Mouse (Mus musculus): ENCODE data around the gene Tnrc18.

The Tnrc18 gene

DNA sequence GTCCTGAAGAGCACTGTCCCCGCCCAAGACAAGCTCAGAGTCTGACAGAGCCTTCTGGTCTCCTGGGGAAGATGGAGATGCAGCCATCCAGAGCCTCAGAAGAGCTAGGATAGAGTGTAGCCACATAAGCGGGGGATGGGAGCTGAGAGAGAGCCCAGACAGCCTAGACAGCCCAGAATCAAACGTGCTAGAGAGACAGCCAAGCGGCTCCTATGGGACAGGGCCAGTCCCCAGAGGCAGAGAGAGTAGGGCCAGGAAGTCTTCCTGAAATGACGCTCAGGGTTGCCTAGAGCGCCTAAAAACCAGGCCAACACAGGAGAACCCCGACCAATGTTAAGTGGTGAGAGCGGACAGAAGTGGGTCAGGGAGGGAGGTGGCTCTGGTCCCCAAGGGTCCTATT is 39.3 kb downstream of the Tnrc18 start:
- DNase-seq (ENCODE audit: low read depth, low spot score): no peak

DNA sequence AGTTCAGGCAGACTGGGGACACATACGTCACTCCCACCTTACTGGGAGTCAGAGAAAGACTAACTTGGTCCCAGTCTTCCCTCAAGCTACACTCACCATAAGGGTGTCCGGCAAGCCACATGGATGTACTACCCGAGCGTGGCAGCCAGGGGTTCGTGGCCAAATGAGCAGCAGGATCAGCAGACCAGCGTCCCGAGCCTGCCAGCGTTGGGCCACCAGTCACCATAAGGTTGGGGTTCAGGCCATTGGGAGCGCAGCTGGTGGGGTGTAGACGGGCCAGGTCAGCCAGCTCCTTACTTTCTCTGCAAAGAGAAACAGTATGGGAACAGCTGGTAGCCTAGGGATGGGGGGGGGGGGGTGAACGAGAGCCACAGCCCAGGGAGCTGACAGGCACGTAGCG is 41.4 kb downstream of the Tnrc18 start:
- DNase-seq (ENCODE audit: low read depth, low spot score): no peak

DNA sequence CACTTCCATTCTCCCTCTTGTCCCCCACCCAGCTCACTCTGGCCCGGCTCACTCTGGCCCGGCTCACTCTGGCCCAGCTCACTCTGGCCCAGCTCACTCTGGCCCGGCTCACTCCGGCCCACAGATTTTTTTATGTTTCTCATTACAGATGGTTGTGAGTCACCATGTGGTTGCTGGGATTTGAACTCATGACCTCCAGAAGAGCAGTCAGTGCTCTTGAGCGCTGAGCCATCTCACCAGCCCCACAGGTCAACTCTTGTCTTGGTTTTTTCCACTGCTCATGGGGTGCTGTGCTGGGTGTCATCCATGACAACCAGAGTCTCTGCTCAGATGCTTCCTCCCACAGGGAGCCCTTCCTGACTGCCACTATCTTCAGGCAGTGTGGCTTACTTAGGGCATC is 42.7 kb downstream of the Tnrc18 start:
- no peak for DNase-seq (ENCODE audit: low read depth, low spot score)

DNA sequence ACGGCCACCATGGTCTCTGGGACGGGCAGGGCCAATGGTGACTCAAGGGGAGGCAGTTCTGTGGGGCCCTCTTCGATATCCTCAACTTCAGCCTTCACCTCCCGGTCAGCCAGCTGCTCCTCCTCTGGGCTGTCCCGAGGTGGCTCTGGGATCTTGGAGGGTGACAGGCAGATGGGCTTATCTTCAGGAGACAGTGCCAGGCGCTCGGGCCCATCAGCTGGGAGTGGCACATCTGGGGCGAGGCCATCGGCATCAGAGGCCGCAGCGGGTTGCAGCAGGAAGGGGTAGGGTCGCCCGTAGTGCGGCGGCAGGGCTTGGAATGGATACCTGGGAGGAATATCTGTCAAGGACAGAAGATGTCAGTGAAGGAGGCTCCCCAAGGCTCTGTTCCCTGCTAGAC is 45.5 kb downstream of the Tnrc18 start:
- DNase-seq (ENCODE audit: low read depth, low spot score): no peak

DNA sequence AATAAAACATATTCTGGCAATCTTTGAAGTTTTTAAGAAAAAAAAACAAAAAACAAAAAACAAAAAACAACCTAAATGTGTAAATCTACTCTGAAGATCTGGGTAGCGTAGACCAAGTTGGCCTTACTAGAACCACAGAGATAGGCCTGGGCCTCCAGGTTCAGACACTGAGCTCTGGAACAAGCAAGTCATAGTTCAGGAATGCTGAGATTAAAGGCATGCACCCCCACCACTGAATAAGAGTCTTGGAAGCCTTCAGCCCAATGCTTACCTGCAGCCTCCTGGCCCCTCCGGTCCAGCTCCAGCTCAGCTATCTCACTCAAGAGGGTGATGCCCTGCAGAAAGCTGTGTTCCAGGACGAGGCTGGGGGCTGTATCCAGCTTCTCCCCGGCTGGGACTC is 46.4 kb downstream of the Tnrc18 start:
- no peak for DNase-seq (ENCODE audit: low read depth, low spot score)

DNA sequence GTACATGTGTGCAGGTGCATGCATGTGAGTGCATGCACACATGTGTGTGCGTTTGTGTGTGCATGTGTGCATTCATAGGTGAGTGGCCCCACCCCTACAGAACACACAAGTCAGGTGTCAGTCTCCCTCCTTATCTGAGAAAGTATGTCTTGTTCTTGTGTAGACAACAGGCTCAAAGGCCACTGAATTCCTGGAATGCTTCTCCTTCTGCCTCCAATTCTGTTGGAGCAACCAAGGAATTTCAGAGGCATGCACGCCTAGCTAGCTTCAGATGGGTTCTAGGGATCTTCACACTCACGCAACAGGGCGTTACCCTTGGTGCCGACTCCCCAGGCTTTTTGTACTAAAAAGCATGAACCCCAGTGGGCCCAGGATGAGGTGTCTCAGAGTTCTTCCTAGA is 47.8 kb downstream of the Tnrc18 start:
- no peak for DNase-seq (ENCODE audit: low read depth, low spot score)

DNA sequence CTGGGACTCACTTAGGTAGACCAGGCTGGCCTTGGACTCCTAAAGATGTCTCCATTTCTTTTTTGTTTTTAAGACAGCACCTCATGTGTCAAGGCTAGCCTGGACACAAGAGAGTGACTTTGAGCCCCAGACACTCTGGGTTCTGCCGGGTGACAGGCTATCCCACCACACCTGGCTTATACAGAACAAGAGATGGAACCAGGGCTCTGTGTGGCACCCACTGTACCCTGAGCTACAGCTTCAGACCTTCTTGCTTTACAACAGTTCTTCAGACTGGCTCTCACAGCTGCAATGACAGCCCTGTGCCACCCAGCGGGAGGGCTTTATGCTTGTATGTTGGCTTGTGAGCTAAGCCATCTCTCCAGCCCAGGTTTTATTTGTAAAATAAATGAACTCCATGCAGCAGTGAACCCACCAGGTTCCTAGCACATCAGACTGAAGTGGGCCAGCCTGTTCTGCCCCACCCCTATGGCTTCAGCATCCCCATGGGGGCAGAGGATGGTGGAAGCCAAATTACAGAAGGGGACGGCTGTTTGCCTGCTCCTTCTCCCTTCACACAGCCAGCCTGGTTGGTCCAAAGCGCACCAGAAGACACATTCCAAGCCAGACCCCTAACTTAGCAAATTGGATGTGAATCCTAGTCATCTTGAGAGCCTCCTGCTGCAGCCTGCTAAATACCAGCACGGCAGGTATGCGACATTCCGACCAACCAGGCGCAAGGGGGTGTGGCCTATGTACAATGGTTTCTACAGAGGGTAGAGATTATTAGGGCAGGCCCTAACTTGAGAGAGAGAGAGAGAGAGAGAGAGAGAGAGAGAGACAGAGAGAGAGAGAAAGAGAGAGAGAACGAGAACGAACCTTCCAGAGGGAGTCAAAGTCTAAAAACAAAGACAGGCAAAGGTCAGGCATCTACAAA is 48.9 kb downstream of the Tnrc18 start:
- DNase-seq (ENCODE audit: low read depth, low spot score): no peak

DNA sequence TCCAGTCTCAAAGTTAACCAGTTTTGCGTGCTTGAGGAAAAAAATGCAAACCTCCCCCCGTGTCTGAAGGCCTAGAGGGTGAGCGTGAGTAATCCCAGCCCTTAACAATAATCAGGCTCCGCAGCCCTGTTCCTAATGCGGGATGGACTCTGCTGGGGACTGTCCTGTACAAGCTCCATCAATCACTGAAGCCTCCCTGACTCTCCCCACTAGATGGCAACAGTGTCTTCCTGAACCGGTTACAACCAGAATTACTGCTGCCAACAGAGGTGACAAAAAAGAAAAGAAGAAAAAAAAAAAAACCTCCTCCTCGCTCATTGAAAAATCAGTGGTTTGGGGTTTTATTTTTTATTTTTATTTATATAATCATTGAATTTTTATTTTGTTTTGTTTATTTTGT is 49.5 kb downstream of the Tnrc18 start:
- peak; percentile 56 for DNase-seq (ENCODE audit: low read depth, low spot score)

DNA sequence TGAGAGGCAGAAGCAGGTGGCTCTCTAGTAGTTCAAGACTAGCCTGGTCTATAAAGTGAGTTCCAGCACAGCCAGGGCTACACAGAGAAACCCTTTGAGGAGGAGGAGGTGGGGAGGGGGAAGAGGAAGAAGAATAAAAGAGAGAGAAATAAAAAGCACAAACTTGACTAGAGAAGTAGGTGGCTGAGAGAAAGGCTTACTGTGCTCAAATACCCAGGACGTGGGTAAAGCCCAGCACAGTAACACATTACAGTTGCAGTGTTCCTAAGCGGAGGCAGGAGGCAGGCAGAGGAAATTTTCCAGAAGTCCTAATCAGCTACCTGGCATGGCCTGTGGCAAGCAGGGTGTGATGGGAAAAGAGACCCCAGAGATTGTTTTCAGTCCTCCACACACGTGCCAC is 50.8 kb downstream of the Tnrc18 start:
- DNase-seq (ENCODE audit: low read depth, low spot score): no peak

DNA sequence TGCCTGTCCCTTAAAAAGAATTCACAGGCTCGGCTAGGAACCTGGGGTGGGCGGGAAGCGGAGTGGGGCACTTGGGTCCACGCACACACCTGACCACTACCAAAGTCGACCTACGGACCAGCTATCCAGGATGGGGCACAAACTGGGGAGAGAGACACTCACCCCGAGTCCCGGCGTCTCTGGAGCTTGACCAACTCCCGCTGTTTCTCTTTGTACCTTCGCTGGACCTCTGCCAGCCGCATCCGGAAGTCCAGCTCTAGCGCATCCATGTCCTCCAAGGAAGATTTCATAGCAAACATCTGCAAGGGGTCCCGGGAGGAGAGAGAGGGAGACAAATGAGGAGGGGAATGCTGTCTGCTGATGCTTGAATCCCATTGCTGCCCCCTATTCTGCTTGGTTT is 52.6 kb downstream of the Tnrc18 start:
- DNase-seq (ENCODE audit: low read depth, low spot score): no peak

DNA sequence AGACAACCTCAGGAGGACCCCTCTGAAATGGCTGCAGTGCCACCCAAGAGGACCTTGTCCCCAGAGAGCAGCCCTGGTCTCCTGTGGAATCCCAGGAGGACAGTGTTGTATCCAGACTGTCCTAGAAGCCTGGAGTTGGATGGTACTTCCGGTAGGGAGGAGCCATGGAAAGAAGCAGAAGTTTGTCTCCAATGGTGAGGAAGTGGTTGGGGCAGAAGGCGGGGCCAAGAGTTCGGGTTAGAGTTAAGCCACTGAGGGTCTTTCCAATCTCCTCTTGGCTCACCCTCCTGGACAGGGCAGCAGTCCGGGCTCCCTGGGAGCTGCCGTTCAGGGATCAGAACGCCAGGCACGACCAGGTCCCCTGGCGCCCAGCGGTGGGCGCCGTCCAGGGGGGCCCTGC is 53.2 kb downstream of the Tnrc18 start:
- no peak for DNase-seq (ENCODE audit: low read depth, low spot score)

DNA sequence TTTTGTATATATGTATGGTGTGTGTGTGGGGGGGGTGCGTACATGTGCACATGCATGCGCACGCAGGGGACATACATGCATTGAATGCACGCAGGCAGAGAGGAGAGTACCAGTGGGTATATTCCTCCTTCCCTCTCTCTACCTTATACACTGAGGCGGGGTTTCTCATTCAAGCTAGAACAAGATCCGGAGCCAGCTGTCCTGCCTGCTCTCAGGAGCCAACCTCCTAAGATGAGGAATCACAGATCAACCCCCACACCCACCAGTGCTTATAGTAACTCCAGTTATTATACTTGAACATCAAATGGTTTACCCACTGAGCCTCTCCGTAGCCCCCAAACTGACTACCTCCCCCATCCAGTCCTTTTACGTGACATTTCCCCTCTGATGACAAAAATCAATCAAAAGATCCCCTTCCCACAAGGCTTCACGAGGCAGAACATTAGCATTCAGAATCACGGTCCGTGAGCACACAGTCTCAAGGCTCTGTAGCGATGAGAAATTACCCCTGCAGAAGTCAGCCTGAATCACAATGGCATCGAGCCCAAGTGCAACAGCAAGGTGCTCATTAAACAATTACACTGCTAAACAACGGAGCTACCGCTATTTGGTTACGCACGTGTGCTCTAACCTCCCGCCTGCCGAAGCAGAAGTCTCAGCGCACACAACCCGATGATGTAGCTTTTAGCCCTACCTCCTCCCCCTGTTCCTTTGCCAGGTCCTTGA is 55.2 kb downstream of the Tnrc18 start:
- DNase-seq (ENCODE audit: low read depth, low spot score): no peak

DNA sequence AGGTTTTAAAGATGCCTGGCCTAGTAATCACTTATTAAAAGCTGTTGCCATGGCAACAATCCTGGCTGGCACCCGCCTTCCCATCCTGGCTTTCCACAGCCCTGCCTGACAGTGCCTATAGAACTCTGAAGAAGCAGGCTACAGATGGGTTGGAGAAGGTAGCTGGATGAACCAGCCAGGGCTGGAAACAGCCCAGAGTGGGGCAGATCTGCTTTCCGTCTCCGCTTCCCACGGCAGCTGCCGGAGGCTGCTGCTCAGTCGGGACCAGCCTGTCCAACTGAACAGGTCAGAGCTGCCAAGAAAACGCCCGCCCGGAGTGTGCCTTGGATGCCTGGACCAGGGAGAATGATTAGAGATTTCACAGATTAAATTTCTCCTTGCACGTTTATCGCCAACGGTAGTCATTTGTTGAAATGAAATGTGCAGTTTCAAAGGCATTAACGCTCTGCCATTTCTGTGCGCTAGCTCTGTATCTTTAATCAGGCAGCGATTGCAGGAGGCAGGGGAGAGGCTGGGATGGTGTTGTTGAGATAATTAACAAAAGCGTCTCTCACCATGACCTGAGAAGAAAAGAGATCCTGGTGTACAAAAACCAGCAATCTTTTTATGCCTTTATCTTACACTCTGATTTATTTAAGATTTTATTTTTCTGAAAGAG is 56.0 kb downstream of the Tnrc18 start:
- peak; percentile 45 for DNase-seq (ENCODE audit: low read depth, low spot score)

DNA sequence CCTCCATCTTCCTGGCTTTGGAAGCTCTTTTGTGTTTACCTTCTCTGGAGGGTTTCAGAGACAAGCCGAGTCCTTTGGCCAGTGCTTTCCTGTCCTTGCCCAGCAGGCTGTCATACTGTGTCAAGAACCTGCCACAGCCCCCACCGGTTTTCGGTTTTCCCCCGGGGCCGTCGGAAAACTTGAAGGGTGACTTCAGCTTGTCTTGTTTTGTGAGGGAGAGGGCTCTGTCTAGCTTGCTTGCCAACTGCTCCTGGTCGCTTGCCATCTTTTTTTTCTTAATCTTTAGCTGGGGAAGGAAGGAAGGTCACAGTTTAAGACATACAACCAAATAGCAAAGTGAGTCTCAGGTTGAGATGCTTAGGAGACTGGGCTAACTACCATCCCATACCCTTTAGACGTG is 57.7 kb downstream of the Tnrc18 start:
- no peak for DNase-seq (ENCODE audit: low read depth, low spot score)

DNA sequence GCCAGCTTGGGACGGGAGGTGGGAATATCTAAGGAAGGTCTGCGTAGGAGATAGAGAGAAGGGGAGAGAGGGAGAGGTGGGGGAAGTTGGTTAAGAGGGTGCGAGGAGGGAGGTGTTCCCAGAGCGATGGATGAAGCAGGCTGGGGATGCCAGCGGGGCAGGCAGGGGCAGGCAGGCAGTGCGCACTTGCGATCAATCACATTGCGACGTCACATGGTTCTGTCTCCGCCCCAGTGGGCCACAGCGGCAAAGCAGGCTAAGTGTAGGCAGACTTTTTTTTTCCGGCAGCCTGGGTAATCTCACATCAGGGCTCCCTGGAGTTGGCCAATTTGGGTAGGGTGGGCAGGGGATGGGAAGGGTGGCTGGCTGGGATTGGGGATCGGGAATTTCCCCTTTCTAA is 65.2 kb downstream of the Tnrc18 start:
- DNase-seq (ENCODE audit: low read depth, low spot score): no peak

DNA sequence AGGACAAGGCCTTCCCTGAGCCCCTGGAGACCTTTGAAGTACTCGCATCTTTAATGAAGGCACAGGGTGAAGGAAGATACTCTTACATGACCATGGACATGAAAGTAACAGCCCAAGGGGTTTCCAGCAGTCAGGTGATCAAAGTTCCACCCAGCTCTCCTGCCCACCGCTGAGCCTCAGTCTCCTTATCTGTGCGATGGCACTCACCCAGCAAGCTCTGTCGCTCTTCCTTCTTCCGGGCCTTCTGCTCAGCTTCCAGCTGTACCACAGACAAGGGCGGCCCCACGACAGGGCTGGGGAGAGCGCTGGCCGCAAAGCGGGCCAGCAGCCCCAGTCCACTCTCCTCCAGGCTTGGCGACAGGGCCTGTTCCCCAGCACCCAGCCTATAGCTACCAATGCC is 67.3 kb downstream of the Tnrc18 start:
- DNase-seq (ENCODE audit: low read depth, low spot score): no peak

DNA sequence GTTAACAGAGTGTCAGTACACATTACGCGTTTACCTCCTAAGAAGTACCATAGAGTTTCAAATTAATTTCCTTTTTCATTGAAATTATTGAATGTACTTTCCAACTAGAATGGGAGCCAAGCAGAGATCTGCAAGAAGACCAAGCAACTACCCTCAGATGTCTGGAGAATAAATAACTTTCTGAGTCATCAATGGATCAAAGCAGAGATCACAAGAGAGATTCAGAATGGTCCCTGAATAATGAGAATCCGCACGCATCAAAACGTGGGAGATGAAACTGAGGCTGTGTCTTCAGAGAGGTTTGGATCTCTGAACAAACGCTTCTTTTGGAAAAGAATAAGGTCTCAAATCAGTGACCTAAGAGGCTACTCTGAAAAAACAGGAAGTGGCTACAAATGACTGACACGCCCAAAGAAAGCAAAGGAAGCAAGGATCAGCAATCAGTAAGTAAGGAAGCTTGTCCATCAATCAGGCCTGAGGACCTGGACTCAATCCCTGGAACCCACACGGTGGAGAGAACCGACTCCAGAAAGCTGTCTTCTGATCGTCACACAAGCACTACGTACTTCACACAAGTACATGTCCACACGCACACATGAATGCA is 70.3 kb downstream of the Tnrc18 start:
- DNase-seq (ENCODE audit: low read depth, low spot score): no peak

DNA sequence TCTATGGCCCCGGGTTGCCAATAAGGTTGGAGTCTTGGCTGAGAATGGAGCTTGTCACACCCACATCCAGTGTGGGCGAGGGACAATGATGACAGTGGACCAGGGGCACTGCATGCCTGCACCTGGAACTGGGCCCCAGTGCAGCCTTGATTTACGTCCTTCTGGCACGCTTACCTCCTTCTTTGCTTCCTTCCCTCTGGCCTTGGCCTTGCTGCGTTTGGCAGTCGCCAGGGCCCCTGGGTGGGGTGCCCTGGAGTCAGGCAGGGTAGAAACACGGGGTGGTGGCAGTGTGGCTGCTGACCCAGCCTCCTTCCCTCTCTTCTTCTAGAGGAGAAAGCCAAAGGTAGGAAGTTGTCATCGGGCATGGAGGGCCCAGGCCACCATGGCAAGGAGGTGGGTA is 77.5 kb downstream of the Tnrc18 start:
- no peak for DNase-seq (ENCODE audit: low read depth, low spot score)

DNA sequence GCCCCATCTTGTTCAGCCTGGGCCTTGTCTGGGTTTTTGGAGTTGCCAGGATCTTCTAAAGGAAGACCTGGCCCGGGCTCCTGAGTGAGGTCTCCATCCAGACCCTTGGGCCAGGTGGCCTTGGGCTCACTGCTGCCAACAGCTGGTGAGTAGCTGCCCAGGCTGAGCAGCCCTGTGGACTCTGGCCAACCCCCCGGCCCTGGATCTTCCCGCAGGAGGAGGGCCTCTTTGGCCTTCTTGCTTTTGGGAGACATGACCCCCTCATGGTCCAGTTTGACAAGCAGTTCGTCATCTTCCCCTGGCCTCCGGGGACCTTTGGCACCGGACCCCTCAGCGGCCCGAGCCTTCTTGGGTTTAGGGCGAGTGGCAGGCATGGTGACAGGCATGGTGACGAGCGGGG is 85.5 kb downstream of the Tnrc18 start:
- no peak for DNase-seq (ENCODE audit: low read depth, low spot score)

DNA sequence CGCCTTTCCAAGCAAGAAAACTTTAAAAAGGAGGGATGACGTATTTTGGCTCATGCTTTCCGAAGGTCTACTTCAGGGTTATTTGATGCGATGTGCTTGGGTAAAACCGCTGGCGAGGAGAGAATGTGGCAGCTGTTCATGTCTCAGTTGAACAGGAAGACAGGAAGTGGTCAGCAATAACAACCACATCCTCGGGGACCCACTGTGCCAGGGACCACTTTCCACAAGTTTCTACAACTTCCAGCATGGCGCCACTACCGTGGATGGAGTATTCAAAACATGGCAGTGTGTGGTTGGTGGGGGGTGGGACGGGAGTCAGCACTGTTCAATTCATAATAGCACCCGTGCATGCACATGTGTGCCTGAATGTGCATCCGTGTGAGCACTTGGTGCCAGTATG is 87.2 kb downstream of the Tnrc18 start:
- DNase-seq (ENCODE audit: low read depth, low spot score): no peak

DNA sequence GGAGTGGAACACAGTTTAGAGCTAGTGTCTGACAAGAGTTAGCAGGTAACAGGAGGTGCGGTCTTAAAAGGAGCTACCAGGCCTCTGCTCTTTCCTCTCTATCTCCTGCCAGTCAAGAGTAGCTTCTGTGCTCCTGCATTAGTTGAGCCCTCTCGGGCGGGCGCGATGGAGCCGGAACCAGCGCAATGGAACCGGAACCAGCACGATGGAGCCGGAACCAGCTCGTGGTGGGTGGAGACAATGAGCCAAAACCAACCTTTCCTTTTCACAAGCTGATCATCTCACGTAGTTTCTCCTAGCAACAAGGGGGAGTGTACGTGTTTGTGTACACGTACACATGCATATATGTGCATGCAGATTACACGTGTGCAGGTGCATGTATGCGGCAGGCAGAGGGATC is 89.2 kb downstream of the Tnrc18 start:
- DNase-seq (ENCODE audit: low read depth, low spot score): no peak

DNA sequence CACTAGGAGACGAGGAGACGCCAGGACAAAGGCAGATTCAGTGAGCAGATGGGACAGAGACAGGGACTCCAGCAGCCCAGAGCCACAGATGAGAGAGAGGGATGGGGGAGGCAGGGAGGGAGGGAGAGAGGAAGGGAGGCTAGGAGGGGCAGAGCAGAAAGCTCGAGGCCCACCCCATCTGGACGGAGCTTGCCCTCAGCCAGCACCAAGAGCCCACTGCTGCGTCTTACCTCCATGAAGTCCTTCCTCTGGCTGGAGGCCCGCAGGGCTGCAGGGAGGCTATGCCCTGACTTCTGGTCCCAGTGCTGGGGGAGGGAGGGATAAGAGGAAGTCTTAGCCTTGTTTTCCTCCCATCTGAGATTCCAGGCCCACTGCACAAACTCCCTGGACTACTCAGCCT is 90.7 kb downstream of the Tnrc18 start:
- DNase-seq (ENCODE audit: low read depth, low spot score): no peak

All from skeletal muscle tissue, adult 2 months (tissue).